Mouse (Mus musculus): Measurements from ENCODE around the gene Calml4.
A peak's percentile ranks its signal among the peaks of the same experiment; 100 is the strongest.
"Not testable (repeated sequence)": the region's sequence is repeated elsewhere in the genome, so short reads cannot be mapped to it uniquely, and the experiment has no call there.

The Calml4 gene

GRCm38 (mm10) chr9:62834906-62835305 lies 23.0 kb upstream of the Calml4 start:
- no peak for DNase-seq (ENCODE audit: extremely low read depth, insufficient read length, low spot score)

DNA sequence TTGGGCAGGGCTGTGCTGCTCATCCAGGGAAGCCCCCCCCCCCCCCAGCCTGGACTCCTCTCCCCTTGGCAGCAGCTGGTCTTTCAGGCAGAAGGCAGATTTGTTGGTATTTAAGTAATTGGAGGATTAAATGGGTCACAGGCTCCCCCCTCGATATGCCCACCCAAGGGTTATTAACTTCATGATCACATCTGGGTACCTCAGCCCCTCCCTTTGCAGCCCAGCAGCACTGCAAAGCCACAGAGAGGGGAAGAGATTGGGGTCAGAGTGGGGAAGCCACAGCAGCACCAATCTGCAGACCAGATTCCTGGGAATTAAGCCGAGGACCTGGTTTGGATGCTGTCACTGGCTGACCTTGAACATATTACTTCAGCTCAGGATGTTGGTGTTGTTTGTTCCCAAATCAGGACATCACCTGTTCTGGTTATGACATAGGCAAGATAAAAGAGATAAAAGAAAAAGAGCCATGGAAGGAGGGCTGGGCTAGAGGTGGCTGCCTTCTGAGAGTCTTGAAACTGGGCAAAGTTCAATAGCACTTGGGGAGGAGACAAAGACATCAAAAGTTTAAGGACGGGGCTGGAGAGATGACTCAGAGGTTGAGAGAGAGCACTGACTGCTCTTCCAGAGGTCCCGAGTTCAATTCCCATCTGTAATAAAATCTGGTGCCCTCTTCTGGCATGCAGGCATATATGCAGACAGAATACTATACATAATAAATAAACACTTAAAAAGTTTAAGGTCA lies 22.0 kb upstream of the Calml4 start:
- DNase-seq (ENCODE audit: extremely low read depth, insufficient read length, low spot score): no peak

GRCm38 (mm10) chr9:62837611-62838010 lies 20.3 kb upstream of the Calml4 start:
- DNase-seq (ENCODE audit: extremely low read depth, insufficient read length, low spot score): no peak

DNA sequence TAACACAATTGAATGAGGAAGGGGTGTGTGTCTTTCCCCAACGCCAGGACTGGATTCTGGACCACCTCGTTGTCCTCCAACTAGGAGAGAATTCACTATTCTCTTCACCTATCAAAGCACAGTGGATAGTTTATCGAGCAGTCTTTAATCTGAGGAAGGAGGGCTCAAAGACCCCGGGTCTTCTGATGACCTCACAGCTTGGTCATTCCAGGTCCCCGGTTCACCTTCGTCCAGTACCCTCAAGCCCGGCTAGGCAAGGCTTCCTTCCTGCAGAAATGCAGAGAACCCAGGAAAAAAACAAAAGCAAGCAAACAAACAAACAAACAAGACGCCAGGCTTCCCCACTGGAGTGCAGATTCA lies 19.8 kb upstream of the Calml4 start:
- DNase-seq (ENCODE audit: extremely low read depth, insufficient read length, low spot score): no peak

- peak; percentile 90 for DNase-seq (ENCODE audit: extremely low read depth, insufficient read length, low spot score)
These were observed 19.2 kb upstream of the Calml4 start, which contains the start of gene Cln6 for GRCm38 (mm10) chr9:62838506-62839171. TSS of gene Cln6 (plus strand) at chr9:62838785.

GRCm38 (mm10) chr9:62839172-62839770 lies 18.6 kb upstream of the Calml4 start:
- no peak for DNase-seq (ENCODE audit: extremely low read depth, insufficient read length, low spot score)

- DNase-seq (ENCODE audit: extremely low read depth, insufficient read length, low spot score): no peak
These were observed 14.4 kb upstream of the Calml4 start for GRCm38 (mm10) chr9:62843356-62844024.

DNA sequence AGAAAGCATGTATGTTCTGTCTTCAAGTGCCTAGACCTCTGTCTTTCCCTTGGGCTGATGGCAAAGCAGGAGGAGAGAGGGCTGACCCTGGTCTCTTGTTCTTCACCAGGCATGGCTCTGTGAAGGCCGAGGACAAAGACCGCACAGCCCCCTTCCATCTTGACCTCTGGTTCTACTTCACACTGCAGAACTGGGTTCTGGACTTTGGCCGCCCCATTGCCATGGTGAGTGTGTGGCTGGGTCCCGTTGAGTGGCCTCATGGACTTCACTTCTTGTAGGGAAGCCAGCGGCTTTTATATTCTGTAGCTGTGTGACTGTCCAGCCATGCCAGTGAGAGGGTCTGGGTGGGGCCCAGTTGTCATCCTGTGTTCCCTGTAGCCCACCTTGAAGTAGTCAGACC lies 13.4 kb upstream of the Calml4 start:
- DNase-seq (ENCODE audit: extremely low read depth, insufficient read length, low spot score): no peak

DNA sequence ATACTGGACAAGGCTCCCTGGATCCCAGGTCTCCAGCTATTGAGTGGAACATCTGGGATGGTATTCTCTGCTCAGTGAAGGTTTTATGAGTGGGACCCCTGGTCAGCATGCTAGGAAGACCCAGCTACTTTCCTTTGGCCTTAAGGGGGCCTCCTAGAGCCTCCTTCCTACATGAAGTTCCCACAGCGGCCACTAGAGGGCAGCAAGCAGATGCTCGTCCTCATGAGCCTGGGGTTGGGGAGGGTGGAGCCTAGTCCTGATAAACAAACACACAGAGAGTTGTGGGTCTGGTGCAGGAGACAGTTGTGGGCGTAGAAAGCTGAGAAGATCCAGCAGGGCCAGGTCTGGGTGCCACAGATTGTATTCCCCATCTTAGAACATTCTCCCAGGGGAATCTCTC lies 10.2 kb upstream of the Calml4 start:
- DNase-seq (ENCODE audit: extremely low read depth, insufficient read length, low spot score): peak; percentile 43

DNA sequence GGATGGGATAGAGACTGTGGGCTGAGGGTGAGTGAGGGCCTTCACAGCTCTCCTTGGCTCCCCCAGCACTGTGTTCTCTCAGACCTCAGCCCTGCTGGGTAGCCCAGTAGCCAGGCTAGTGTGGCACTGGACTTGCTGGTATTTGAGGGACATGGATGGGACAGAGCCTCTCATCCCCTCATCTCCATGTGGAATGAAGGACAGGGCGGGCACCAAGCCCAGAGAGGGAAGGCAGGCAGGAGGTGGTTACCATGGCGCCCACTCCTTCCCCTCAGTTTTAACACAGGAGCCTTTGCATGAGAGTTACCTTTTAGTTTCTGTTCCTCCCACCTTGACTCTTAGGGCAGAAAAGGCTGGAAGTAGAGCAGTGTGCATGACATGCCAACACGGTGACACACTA lies 9.2 kb upstream of the Calml4 start:
- no peak for DNase-seq (ENCODE audit: extremely low read depth, insufficient read length, low spot score)

DNA sequence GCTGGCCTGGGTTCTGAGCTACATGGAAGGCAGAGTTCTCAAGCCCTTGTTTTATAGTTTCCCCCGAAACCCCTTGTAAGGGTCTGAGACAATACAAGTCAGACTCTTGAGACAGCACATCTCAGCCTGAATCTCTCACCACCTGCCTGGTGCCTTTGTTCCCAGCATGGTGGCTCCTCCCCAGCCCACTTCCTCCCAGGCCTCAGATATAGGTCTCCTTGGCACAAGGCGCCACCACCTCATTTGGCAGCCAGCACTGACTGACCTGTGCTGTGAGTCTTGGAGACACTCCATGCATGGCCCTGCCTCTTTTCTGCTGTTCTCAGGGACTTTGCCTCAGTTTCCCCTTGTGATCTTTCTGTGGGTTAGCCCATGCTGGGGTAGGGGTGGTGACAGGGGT lies 6.3 kb upstream of the Calml4 start:
- no peak for DNase-seq (ENCODE audit: extremely low read depth, insufficient read length, low spot score)

- DNase-seq (ENCODE audit: extremely low read depth, insufficient read length, low spot score): no peak
These were observed 3.4 kb upstream of the Calml4 start for GRCm38 (mm10) chr9:62854483-62854882.

- no peak for DNase-seq (ENCODE audit: extremely low read depth, insufficient read length, low spot score)
These were observed 664 bp upstream of the Calml4 start for GRCm38 (mm10) chr9:62857216-62857615.

- DNase-seq (ENCODE audit: extremely low read depth, insufficient read length, low spot score): peak; percentile 30
These were observed 563 bp downstream of the Calml4 start for GRCm38 (mm10) chr9:62858266-62859019.

- DNase-seq (ENCODE audit: extremely low read depth, insufficient read length, low spot score): not testable (repeated sequence)
These were observed 2.2 kb downstream of the Calml4 start for GRCm38 (mm10) chr9:62860102-62860501.

DNA sequence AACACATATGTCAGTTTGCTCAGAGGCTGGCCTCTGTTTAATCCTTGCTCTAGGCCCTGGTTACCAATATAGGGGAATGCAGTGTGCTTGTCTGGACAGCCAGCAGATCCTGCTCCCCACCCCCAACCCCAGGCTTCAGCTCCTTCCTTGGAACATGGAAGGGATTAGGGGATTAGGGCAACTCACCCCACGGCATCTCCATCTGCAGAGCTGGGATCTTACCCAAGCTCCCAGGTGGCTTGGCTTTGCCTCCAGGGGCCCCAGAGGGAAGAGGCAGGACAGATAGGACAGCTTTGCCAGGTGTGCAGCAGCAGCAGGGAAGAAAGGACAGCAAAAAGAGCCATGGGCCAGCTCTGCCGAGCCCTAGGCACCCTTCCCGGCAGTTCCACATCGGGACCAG lies 3.0 kb downstream of the Calml4 start:
- no peak for DNase-seq (ENCODE audit: extremely low read depth, insufficient read length, low spot score)

GRCm38 (mm10) chr9:62869236-62869635 lies 11.4 kb downstream of the Calml4 start:
- DNase-seq (ENCODE audit: extremely low read depth, insufficient read length, low spot score): not testable (repeated sequence)

GRCm38 (mm10) chr9:62870728-62871127 lies 12.8 kb downstream of the Calml4 start:
- no peak for DNase-seq (ENCODE audit: extremely low read depth, insufficient read length, low spot score)

DNA sequence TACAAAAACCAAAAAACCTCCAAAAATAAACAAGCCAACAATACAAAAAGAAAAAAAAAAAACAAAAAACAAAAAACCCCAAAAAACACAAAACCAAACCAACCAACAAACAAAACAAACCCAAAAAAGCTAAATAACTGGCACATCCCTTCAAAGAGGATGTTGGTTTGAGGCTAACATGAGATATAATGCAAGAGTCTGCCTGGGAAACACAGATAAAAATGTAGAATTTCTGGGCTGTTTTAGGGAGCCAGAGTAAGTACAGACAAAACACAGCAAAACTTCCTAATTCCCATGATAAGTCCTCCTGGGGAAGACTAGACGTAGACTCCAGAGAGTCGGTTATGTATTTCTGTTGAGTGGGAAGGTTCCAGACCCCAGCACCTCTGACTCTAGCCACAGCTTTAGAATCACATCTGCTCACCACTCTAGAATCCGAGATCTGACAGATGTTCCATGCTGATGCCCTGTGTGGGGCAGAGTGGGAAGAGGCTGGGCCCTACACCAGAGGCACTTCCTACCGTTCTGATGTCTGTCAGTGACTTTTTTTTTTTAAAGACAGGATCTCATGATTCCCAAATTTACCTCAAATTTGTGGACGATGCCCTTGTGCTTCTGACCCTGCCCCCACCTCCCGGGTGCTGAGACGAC lies 19.2 kb downstream of the Calml4 start:
- no peak for DNase-seq (ENCODE audit: extremely low read depth, insufficient read length, low spot score)

GRCm38 (mm10) chr9:62877825-62878224 lies 19.9 kb downstream of the Calml4 start:
- no peak for DNase-seq (ENCODE audit: extremely low read depth, insufficient read length, low spot score)
